Mouse (Mus musculus) right cerebral cortex, adult 2 months (tissue): Measurements from ENCODE around the gene Slc35a2.
"Not testable (repeated sequence)": the region's sequence is repeated elsewhere in the genome, so short reads cannot be mapped to it uniquely, and the experiment has no call there.

Source experiments
- DNase-seq, 2 experiments: peaks; one replicate each; pipeline ENCODE4 v3.0.0; 2021 to 2022; ENCODE audit warnings: low spot score in 2 of 2

Slc35a2 gene

GRCm38 (mm10) chrX:7907735-7908134 lies 23.9 kb downstream of the Slc35a2 start, which contains the start of gene Gm10491:
TSS of gene Gm10491 (minus strand) at chrX:7907835.
- no peak for DNase-seq

GRCm38 (mm10) chrX:7909242-7909641 lies 25.4 kb downstream of the Slc35a2 start, which contains the start of gene Gm10490:
TSS of gene Gm10490 (plus strand) at chrX:7909542.
- DNase-seq, result not testable (repeated sequence)

GRCm38 (mm10) chrX:7910473-7910872 lies 26.6 kb downstream of the Slc35a2 start:
- DNase-seq, result no peak

- DNase-seq, result not testable (repeated sequence)
Observed at GRCm38 (mm10) chrX:7915669-7916068, 31.8 kb downstream of the Slc35a2 start.

GRCm38 (mm10) chrX:7917960-7918359 lies 34.1 kb downstream of the Slc35a2 start:
- DNase-seq, result not testable (repeated sequence)

GRCm38 (mm10) chrX:7919601-7920383 lies 36.0 kb downstream of the Slc35a2 start, which contains the start of gene Pcsk1n:
TSS of gene Pcsk1n (plus strand) at chrX:7919822.
- peak; percentile 36 to 55 for DNase-seq

GRCm38 (mm10) chrX:7922032-7922431 lies 38.2 kb downstream of the Slc35a2 start:
- no peak for DNase-seq

GRCm38 (mm10) chrX:7926266-7926665 lies 42.4 kb downstream of the Slc35a2 start:
- no peak for DNase-seq

GRCm38 (mm10) chrX:7927116-7927515 lies 43.3 kb downstream of the Slc35a2 start:
- DNase-seq, result no peak

GRCm38 (mm10) chrX:7928270-7928790 lies 44.5 kb downstream of the Slc35a2 start, which contains the start of gene Eras:
TSS of gene Eras (minus strand) at chrX:7928607.
- no peak for DNase-seq

- DNase-seq, result no peak
Observed at GRCm38 (mm10) chrX:7936874-7937273, 53.0 kb downstream of the Slc35a2 start.

- DNase-seq, result no peak
Observed at GRCm38 (mm10) chrX:7937667-7938066, 53.8 kb downstream of the Slc35a2 start.
